Mouse (Mus musculus) erythroblast, embryonic 14.5 days (primary cell): ENCODE results near the gene Klhl15. TPM values are rescaled to one million over a fixed set of nuclear protein-coding genes. Genes with fewer than 3 reads are reported as not detected.

Experiments
- H3K27me3 ChIP-seq: 2 replicates; pipeline ENCODE4 v1.6.1; 2012; ENCODE audit warnings: inconsistent platforms; ENCODE audit not compliant: control insufficient read depth
- H3K36me3 ChIP-seq: 2 replicates; pipeline ENCODE4 v1.6.1; 2012; ENCODE audit warnings: mild to moderate bottlenecking, inconsistent platforms; ENCODE audit not compliant: control insufficient read depth
- H3K4me1 ChIP-seq: 2 replicates; pipeline ENCODE4 v1.6.1; 2012; ENCODE audit warnings: inconsistent platforms; ENCODE audit not compliant: control insufficient read depth
- H3K4me3 ChIP-seq: replicated peaks from 2 replicates; pipeline ENCODE3; 2012; ENCODE audit warnings: moderate library complexity, mild to moderate bottlenecking, inconsistent platforms
- H3K9me3 ChIP-seq: 2 replicates; pipeline ENCODE4 v1.6.1; 2012; ENCODE audit warnings: low read length, inconsistent platforms, mixed read lengths; ENCODE audit not compliant: control insufficient read depth
- GATA1 ChIP-seq: IDR thresholded peaks from 2 replicates; pipeline ENCODE4 v1.6.1; 2012; ENCODE audit warnings: low read length, inconsistent platforms, mixed read lengths
- TAL1 ChIP-seq: IDR thresholded peaks from 3 replicates; pipeline ENCODE4 v1.6.1; 2012; ENCODE audit warnings: low read length, inconsistent platforms, mixed read lengths
- polyA plus RNA-seq: library from polyadenylated mRNA; stranded (reverse); fragments of >175 nt; gene quantifications from 2 replicates; pipeline ENCODE4 v1.2.3, GENCODE M21; 2012

Klhl15 gene
- polyA plus RNA-seq, 1 experiment = 2.4 TPM

- Histone ChIP-seq H3K9me3 (0 out of 2 replicates have a peak, but pooled peaks cover 2% of the 10 kb centered on the region), H3K4me1 (peaks cover 12% of the 10 kb centered on the region), H3K36me3 (peaks cover 3% of the 10 kb centered on the region; the same call in 1 of the 2 replicates), H3K27me3 (peaks cover 23% of the 10 kb centered on the region), H3K4me3 (peak overlapping the region; percentile 92)
- TF ChIP-seq GATA1 (no peak), TAL1 (no peak)
Observed at GRCm38 (mm10) chrX:94235190-94235555, 774 bp downstream of the Klhl15 start.

GRCm38 (mm10) chrX:94235601-94236000, 1.2 kb downstream of the Klhl15 start:
- peak overlapping the region; percentile 92 for H3K4me3 ChIP-seq
- peaks cover 12% of the 10 kb centered on the region for H3K4me1 ChIP-seq
- H3K27me3 ChIP-seq = peaks cover 23% of the 10 kb centered on the region
- H3K9me3 ChIP-seq = 0 out of 2 replicates have a peak, but pooled peaks cover 2% of the 10 kb centered on the region
- peaks cover 3% of the 10 kb centered on the region; the same call in 1 of the 2 replicates for H3K36me3 ChIP-seq
- TF ChIP-seq GATA1 = peak; percentile 27; the same call in 1 of the 2 replicates
- no peak for TF ChIP-seq TAL1

GRCm38 (mm10) chrX:94288923-94289322, 54.5 kb downstream of the Klhl15 start:
- peaks cover 3% of the 10 kb centered on the region; the same call in 1 of the 2 replicates for H3K27me3 ChIP-seq
- no peaks in the 10 kb centered on the region for H3K36me3 ChIP-seq
- no peak overlapping the region for H3K4me3 ChIP-seq
- no peaks in the 10 kb centered on the region for H3K4me1 ChIP-seq
- TF ChIP-seq GATA1 = no peak
- TF ChIP-seq TAL1 = no peak
- no peaks in the 10 kb centered on the region for H3K9me3 ChIP-seq

GRCm38 (mm10) chrX:94302928-94303327, 68.5 kb downstream of the Klhl15 start:
- Histone ChIP-seq H3K36me3 (no peaks in the 10 kb centered on the region), H3K9me3 (no peaks in the 10 kb centered on the region), H3K4me3 (no peak overlapping the region), H3K27me3 (peaks cover 10% of the 10 kb centered on the region), H3K4me1 (no peaks in the 10 kb centered on the region)
- TF ChIP-seq TAL1 (no peak), GATA1 (no peak)

- no peaks in the 10 kb centered on the region for H3K4me1 ChIP-seq
- no peak overlapping the region for H3K4me3 ChIP-seq
- TF ChIP-seq TAL1 = no peak
- no peak for TF ChIP-seq GATA1
- no peaks in the 10 kb centered on the region for H3K9me3 ChIP-seq
- H3K27me3 ChIP-seq = peaks cover 15% of the 10 kb centered on the region
- H3K36me3 ChIP-seq = no peaks in the 10 kb centered on the region
Observed at GRCm38 (mm10) chrX:94321036-94321902, 86.9 kb downstream of the Klhl15 start.

Other genes starting within 250 kb of the Klhl15 start
- 0.04 and 0.08 TPM in 2 replicates for gene Zfx, start 110.9 kb upstream of the Klhl15 start, polyA plus RNA-seq
- 1.5 and 1.8 TPM in 2 replicates for gene Eif2s3x, start 21.7 kb upstream of the Klhl15 start, polyA plus RNA-seq
- not detected in 2 replicates for gene Fam90a1b, start 132.2 kb downstream of the Klhl15 start, polyA plus RNA-seq
- 0.14 and 0.42 TPM in 2 replicates for gene Apoo, start 132.5 kb downstream of the Klhl15 start, polyA plus RNA-seq